Mouse (Mus musculus): ENCODE results near the gene Stx3. TPM values are rescaled to one million over a fixed set of nuclear protein-coding genes. Genes with fewer than 3 reads are reported as not detected.

The Stx3 gene
- total RNA-seq (2023), result 1 to 10 TPM; 1.0 TPM

DNA sequence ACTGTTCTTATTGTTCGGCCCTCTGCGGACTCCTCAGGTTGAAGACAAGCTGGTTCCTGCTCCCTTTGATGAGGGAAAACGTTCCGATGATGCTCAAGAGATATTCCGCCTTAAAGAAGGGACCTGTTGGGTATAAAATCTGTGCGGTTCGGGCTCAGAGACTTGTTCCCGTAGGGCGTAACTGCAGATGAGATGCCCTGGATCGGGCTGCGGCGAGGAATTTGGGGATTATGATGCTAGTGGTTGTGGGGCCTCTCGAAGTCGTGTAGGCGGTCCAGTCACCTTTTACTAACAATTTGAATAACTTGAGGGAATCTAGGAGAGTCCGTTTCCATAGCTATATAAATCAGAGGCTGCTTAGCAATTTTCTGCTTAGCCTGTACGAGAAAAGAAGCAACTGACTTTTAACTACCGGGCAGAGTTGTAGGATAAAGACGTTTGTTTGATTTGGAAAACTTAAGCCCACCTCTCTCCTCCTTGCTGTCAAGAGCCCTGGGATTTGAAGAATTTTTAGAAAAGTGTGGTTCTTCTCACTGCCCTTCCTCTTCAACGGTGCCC lies at the start of gene Stx3:
TSS of gene Stx3 (minus strand) at position 261 of the 558 bp plus-strand sequence.

DNA sequence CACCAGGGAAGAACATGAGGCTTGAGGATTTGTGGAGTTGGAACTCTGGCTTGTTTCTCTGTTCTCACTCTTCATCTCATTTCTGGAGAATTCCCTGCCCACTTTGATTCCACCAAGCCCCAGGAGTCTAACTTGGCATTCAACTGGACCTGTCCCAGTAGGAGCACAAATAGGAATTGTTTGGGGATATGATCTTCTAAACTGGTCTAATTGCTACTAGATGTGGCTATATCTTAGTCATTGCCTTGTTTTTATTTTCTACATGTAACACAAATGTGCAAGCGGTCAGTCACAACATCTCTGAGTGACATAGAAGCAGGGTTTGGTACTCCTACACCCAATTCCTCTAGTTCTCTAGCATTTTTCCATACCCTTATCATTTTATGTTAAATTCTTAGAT lies 41.8 kb upstream of the Stx3 start, which contains the start of gene Olfr1418:
TSS of gene Olfr1418 (minus strand) at position 101 of the 400 bp plus-strand sequence.

DNA sequence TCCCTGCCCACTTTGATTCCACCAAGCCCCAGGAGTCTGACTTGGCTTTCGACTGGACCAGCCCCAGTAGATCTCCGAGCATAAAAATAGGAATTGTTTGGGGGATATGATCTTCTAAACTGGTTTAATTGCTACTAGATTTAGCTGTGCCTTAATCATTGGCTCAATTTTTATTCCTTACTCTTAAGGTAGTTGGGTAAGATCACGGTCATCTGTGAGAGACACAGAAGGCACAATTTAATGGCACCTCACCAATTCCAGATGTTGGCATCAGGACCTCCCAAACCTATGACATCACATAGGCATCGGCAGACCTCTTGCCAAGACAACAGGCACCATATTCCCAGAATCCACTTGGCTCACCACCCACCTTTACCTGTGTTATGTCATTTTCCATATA lies 19.9 kb upstream of the Stx3 start, which contains the start of gene Olfr1417:
TSS of gene Olfr1417 (minus strand) at position 101 of the 400 bp plus-strand sequence.

DNA sequence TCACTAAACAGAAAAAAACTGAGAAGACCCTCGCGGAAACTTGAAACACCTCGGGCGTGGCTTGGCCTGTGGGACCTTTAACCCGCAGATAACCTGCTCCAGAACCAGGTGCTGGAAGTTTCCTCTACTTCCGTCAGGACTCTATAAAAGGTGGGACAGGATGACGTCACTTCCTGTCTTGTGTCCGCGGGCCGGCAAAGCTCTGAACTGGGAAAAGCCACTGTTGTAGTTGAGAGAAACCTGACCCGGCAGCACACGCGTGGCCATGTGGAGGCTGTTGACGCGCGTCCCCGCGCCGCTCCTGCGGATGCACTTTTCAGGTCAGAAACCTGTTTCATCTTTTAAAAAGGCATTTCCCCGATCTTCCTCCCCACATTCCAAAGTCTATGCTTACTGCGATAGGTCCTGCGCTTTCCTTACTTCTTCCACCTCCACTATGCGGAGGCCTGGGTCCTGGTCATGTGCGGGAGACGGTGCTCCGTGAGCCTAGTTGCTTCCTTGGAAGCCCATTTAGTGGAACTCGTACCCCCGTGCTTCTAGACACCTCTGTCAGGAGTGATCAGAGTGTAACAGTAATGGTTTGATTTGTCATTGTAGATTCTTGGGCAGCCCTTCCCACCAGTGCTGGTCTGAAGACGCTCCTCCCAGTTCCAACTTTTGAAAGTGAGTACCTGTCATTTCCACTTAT lies 48.9 kb downstream of the Stx3 start, which contains the start of gene Mrpl16:
TSS of gene Mrpl16 (plus strand) at position 187 of the 688 bp plus-strand sequence.

DNA sequence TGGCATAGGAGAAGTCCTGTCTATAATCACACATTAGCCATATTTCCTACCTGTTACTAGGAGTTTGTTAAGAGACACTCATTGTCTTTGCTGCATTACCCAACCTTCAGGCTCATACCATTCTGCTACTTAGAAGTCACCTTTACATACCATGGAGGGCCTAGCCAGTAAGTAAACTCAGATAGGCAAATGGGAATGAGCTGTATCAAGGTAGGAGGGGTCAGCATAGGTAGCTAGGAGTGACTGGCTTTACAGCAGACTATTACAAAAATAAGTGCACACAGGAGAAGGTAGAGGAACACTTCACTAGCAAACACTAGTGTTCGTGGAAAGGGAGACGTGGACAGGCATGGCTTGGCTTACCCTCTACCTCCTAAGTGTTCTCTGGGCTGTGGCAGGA lies 71.9 kb downstream of the Stx3 start, which contains the start of gene Gif:
TSS of gene Gif (plus strand) at position 257 of the 400 bp plus-strand sequence.

Other genes starting within 250 kb of the Stx3 start
- gene Ms4a6d, start 214.6 kb downstream of the Stx3 start, total RNA-seq (2023), result 1 to 10 TPM; 3.4 to 3.8 TPM
- gene Ms4a2, start 195.7 kb downstream of the Stx3 start, total RNA-seq (2023), result not detected
- gene Ms4a3, start 178.6 kb downstream of the Stx3 start, total RNA-seq (2023), result not detected
- 1 to 10 TPM in 1 of 2 experiments, not detected in 1; 1.5 TPM for gene Oosp2, start 158.8 kb downstream of the Stx3 start, total RNA-seq (2023)
- gene Oosp1, start 128.3 kb downstream of the Stx3 start, total RNA-seq (2023), result 1 to 10 TPM in 1 of 2 experiments, under 1 TPM in 1; 0.93 to 1.2 TPM
- gene Oosp3, start 122.3 kb downstream of the Stx3 start, total RNA-seq (2023), result not detected
- not detected for gene Gif, start 71.8 kb downstream of the Stx3 start, total RNA-seq (2023)
- gene Mrpl16, start 49.0 kb downstream of the Stx3 start, total RNA-seq (2023), result 10 to 100 TPM; 28.3 to 28.4 TPM
- gene Olfr1417, start 19.8 kb upstream of the Stx3 start, total RNA-seq (2023), result not detected
- not detected for gene Olfr1418, start 41.7 kb upstream of the Stx3 start, total RNA-seq (2023)
- not detected for gene Olfr1419, start 55.7 kb upstream of the Stx3 start, total RNA-seq (2023)
- not detected for gene Olfr1420, start 67.2 kb upstream of the Stx3 start, total RNA-seq (2023)
- 10 to 100 TPM; 57.4 to 69.2 TPM for gene Patl1, start 93.0 kb upstream of the Stx3 start, total RNA-seq (2023)
- gene Osbp, start 146.5 kb upstream of the Stx3 start, total RNA-seq (2023), result 10 to 100 TPM; 57.4 to 58.1 TPM
- gene Olfr1423, start 221.9 kb upstream of the Stx3 start, total RNA-seq (2023), result not detected
- gene Olfr1424, start 243.3 kb upstream of the Stx3 start, total RNA-seq (2023), result not detected

Data from B cell, adult 67 days (primary cell).